Mouse (Mus musculus): ENCODE measurements around the gene Fam69a. TPM values are rescaled to one million over a fixed set of nuclear protein-coding genes. Genes with fewer than 3 reads are reported as not detected.
"Not testable (repeated sequence)": the region's sequence is repeated elsewhere in the genome, so short reads cannot be mapped to it uniquely, and the experiment has no call there.

Fam69a gene
- polyA plus RNA-seq, 1 experiment from 2014 or later = 48.5 TPM

- Histone ChIP-seq H3K9ac (replicated peaks; ENCODE audit: low read length) (no peak overlapping the region), H3K4me2 (ENCODE audit: low read length) (no peak overlapping the region), H3K27me3 (ENCODE audit: control insufficient read depth, insufficient read depth, low read length) (no peaks in the 10 kb centered on the region), H3K4me1 (ENCODE audit: control insufficient read depth, insufficient read depth, low read length) (no peaks in the 10 kb centered on the region), H3K4me3 (replicated peaks; ENCODE audit: low read depth, low read length) (no peak overlapping the region), H3K27ac (replicated peaks; ENCODE audit: low read depth, low read length) (no peak overlapping the region), H3K36me3 (ENCODE audit: control insufficient read depth, insufficient read depth, low read length) (no peaks in the 10 kb centered on the region), H3K9me3 (ENCODE audit: control insufficient read depth, low read length) (no peaks in the 10 kb centered on the region)
- WGBS = 61% methylated on average over 2 of the region's 2 CpGs
- ATAC-seq (ENCODE audit: low FRiP score, low TSS enrichment) (no peak), DNase-seq (no peak)
Observed at GRCm38 (mm10) chr5:107973310-107973709, 13.6 kb downstream of the Fam69a start.

- Histone ChIP-seq H3K27ac (replicated peaks; ENCODE audit: low read depth, low read length) (no peak overlapping the region), H3K4me3 (replicated peaks; ENCODE audit: low read depth, low read length) (no peak overlapping the region), H3K27me3 (ENCODE audit: control insufficient read depth, insufficient read depth, low read length) (no peaks in the 10 kb centered on the region), H3K36me3 (ENCODE audit: control insufficient read depth, insufficient read depth, low read length) (no peaks in the 10 kb centered on the region), H3K4me1 (ENCODE audit: control insufficient read depth, insufficient read depth, low read length) (no peaks in the 10 kb centered on the region), H3K4me2 (ENCODE audit: low read length) (no peak overlapping the region), H3K9ac (replicated peaks; ENCODE audit: low read length) (no peak overlapping the region), H3K9me3 (ENCODE audit: control insufficient read depth, low read length) (no peaks in the 10 kb centered on the region)
- ATAC-seq (ENCODE audit: low FRiP score, low TSS enrichment) = no peak
- WGBS = 87% methylated on average over 13 of the region's 13 CpGs
- no peak for DNase-seq
Observed at GRCm38 (mm10) chr5:107972444-107973272, 14.2 kb downstream of the Fam69a start.

- H3K36me3 ChIP-seq (ENCODE audit: control insufficient read depth, insufficient read depth, low read length) = no peaks in the 10 kb centered on the region
- DNase-seq (no peak), ATAC-seq (ENCODE audit: low FRiP score, low TSS enrichment) (no peak)
- 94% methylated on average over 4 of the region's 4 CpGs for WGBS
- no peak overlapping the region for H3K4me2 ChIP-seq (ENCODE audit: low read length)
- H3K4me1 ChIP-seq (ENCODE audit: control insufficient read depth, insufficient read depth, low read length) = no peaks in the 10 kb centered on the region
- no peaks in the 10 kb centered on the region for H3K9me3 ChIP-seq (ENCODE audit: control insufficient read depth, low read length)
- no peaks in the 10 kb centered on the region for H3K27me3 ChIP-seq (ENCODE audit: control insufficient read depth, insufficient read depth, low read length)
- no peak overlapping the region for H3K4me3 ChIP-seq (replicated peaks; ENCODE audit: low read depth, low read length)
- no peak overlapping the region for H3K9ac ChIP-seq (replicated peaks; ENCODE audit: low read length)
- no peak overlapping the region for H3K27ac ChIP-seq (replicated peaks; ENCODE audit: low read depth, low read length)
Observed at GRCm38 (mm10) chr5:107971069-107971468, 15.8 kb downstream of the Fam69a start.

GRCm38 (mm10) chr5:107969818-107970217 is 17.1 kb downstream of the Fam69a start:
- not testable (repeated sequence) for DNase-seq; ATAC-seq (ENCODE audit: low FRiP score, low TSS enrichment); H3K4me3 ChIP-seq (replicated peaks; ENCODE audit: low read depth, low read length); H3K9me3 ChIP-seq (ENCODE audit: control insufficient read depth, low read length); H3K27me3 ChIP-seq (ENCODE audit: control insufficient read depth, insufficient read depth, low read length); H3K36me3 ChIP-seq (ENCODE audit: control insufficient read depth, insufficient read depth, low read length); H3K4me2 ChIP-seq (ENCODE audit: low read length); H3K9ac ChIP-seq (replicated peaks; ENCODE audit: low read length); H3K4me1 ChIP-seq (ENCODE audit: control insufficient read depth, insufficient read depth, low read length); H3K27ac ChIP-seq (replicated peaks; ENCODE audit: low read depth, low read length)
- 79% methylated on average over 1 of the region's 1 CpGs for WGBS

- no peak for ATAC-seq (ENCODE audit: low FRiP score, low TSS enrichment)
Observed at GRCm38 (mm10) chr5:107968079-107968478, 18.8 kb downstream of the Fam69a start.

GRCm38 (mm10) chr5:107966841-107967457 is 19.9 kb downstream of the Fam69a start:
- Histone ChIP-seq H3K4me1 (ENCODE audit: control insufficient read depth, insufficient read depth, low read length) (no peaks in the 10 kb centered on the region), H3K4me3 (replicated peaks; ENCODE audit: low read depth, low read length) (no peak overlapping the region), H3K27me3 (ENCODE audit: control insufficient read depth, insufficient read depth, low read length) (no peaks in the 10 kb centered on the region), H3K4me2 (ENCODE audit: low read length) (no peak overlapping the region), H3K36me3 (ENCODE audit: control insufficient read depth, insufficient read depth, low read length) (no peaks in the 10 kb centered on the region), H3K9me3 (ENCODE audit: control insufficient read depth, low read length) (no peaks in the 10 kb centered on the region), H3K9ac (replicated peaks; ENCODE audit: low read length) (no peak overlapping the region), H3K27ac (replicated peaks; ENCODE audit: low read depth, low read length) (no peak overlapping the region)
- WGBS = 86% methylated on average over 4 of the region's 4 CpGs
- DNase-seq = no peak
- ATAC-seq (ENCODE audit: low FRiP score, low TSS enrichment) = no peak

More at GRCm38 (mm10) chr5:107968079-107968478, 18.8 kb downstream of the Fam69a start:
- no peak overlapping the region for H3K4me2 ChIP-seq (ENCODE audit: low read length)
- H3K27ac ChIP-seq (replicated peaks; ENCODE audit: low read depth, low read length) = no peak overlapping the region
- no peaks in the 10 kb centered on the region for H3K36me3 ChIP-seq (ENCODE audit: control insufficient read depth, insufficient read depth, low read length)
- DNase-seq = no peak
- no peak overlapping the region for H3K9ac ChIP-seq (replicated peaks; ENCODE audit: low read length)
- no peak overlapping the region for H3K4me3 ChIP-seq (replicated peaks; ENCODE audit: low read depth, low read length)
- H3K4me1 ChIP-seq (ENCODE audit: control insufficient read depth, insufficient read depth, low read length) = no peaks in the 10 kb centered on the region
- no peaks in the 10 kb centered on the region for H3K9me3 ChIP-seq (ENCODE audit: control insufficient read depth, low read length)
- no peaks in the 10 kb centered on the region for H3K27me3 ChIP-seq (ENCODE audit: control insufficient read depth, insufficient read depth, low read length)
- 95% methylated on average over 3 of the region's 3 CpGs for WGBS

- 83% methylated on average over 3 of the region's 3 CpGs for WGBS
- ATAC-seq (ENCODE audit: low FRiP score, low TSS enrichment) = no peak
- H3K4me1 ChIP-seq (ENCODE audit: control insufficient read depth, insufficient read depth, low read length) = no peaks in the 10 kb centered on the region
Observed at GRCm38 (mm10) chr5:107966156-107966555, 20.7 kb downstream of the Fam69a start.

GRCm38 (mm10) chr5:107965355-107965991 is 21.4 kb downstream of the Fam69a start:
- Histone ChIP-seq H3K27ac (replicated peaks; ENCODE audit: low read depth, low read length) (no peak overlapping the region), H3K4me1 (ENCODE audit: control insufficient read depth, insufficient read depth, low read length) (no peaks in the 10 kb centered on the region), H3K27me3 (ENCODE audit: control insufficient read depth, insufficient read depth, low read length) (no peaks in the 10 kb centered on the region), H3K4me2 (ENCODE audit: low read length) (no peak overlapping the region), H3K9ac (replicated peaks; ENCODE audit: low read length) (no peak overlapping the region), H3K36me3 (ENCODE audit: control insufficient read depth, insufficient read depth, low read length) (no peaks in the 10 kb centered on the region), H3K4me3 (replicated peaks; ENCODE audit: low read depth, low read length) (no peak overlapping the region), H3K9me3 (ENCODE audit: control insufficient read depth, low read length) (no peaks in the 10 kb centered on the region)
- DNase-seq (no peak), ATAC-seq (ENCODE audit: low FRiP score, low TSS enrichment) (no peak)
- 85% methylated on average over 9 of the region's 9 CpGs for WGBS

More at GRCm38 (mm10) chr5:107966156-107966555, 20.7 kb downstream of the Fam69a start:
- H3K9me3 ChIP-seq (ENCODE audit: control insufficient read depth, low read length) = no peaks in the 10 kb centered on the region
- H3K27me3 ChIP-seq (ENCODE audit: control insufficient read depth, insufficient read depth, low read length) = no peaks in the 10 kb centered on the region
- H3K9ac ChIP-seq (replicated peaks; ENCODE audit: low read length) = no peak overlapping the region
- H3K4me3 ChIP-seq (replicated peaks; ENCODE audit: low read depth, low read length) = no peak overlapping the region
- no peak overlapping the region for H3K27ac ChIP-seq (replicated peaks; ENCODE audit: low read depth, low read length)
- H3K36me3 ChIP-seq (ENCODE audit: control insufficient read depth, insufficient read depth, low read length) = no peaks in the 10 kb centered on the region
- no peak overlapping the region for H3K4me2 ChIP-seq (ENCODE audit: low read length)
- DNase-seq = no peak

Measured in midbrain, embryonic 14.5 days (tissue).